Mouse (Mus musculus): Measurements from ENCODE around the gene Fam192a.
A peak's percentile ranks its signal among the peaks of the same experiment; 100 is the strongest.

Fam192a gene

GRCm38 (mm10) chr8:94532873-94533671, 68.7 kb downstream of the Fam192a start, which contains the start of gene Cpne2:
Cpne2 (plus strand) TSS chr8:94532990.
- DNase-seq (ENCODE audit: low read depth, low spot score), result peak; percentile 47

- no peak for DNase-seq (ENCODE audit: low read depth, low spot score)
These were observed 69.3 kb downstream of the Fam192a start for GRCm38 (mm10) chr8:94532525-94532872.

GRCm38 (mm10) chr8:94532000-94532399, 69.8 kb downstream of the Fam192a start:
- DNase-seq (ENCODE audit: low read depth, low spot score), result peak; percentile 70

- no peak for DNase-seq (ENCODE audit: low read depth, low spot score)
These were observed 71.2 kb downstream of the Fam192a start for GRCm38 (mm10) chr8:94530643-94531042.

GRCm38 (mm10) chr8:94529875-94530274, 71.9 kb downstream of the Fam192a start:
- no peak for DNase-seq (ENCODE audit: low read depth, low spot score)

- DNase-seq (ENCODE audit: low read depth, low spot score), result peak; percentile 72
These were observed 73.6 kb downstream of the Fam192a start for GRCm38 (mm10) chr8:94528245-94528644.

- DNase-seq (ENCODE audit: low read depth, low spot score), result no peak
These were observed 74.6 kb downstream of the Fam192a start for GRCm38 (mm10) chr8:94527178-94527577.

GRCm38 (mm10) chr8:94524554-94524953, 77.2 kb downstream of the Fam192a start:
- no peak for DNase-seq (ENCODE audit: low read depth, low spot score)
